Mouse (Mus musculus): ENCODE measurements around the gene Mmel1. TPM values are rescaled to one million over a fixed set of nuclear protein-coding genes. Genes with fewer than 3 reads are reported as not detected.

Gene Mmel1
- polyA plus RNA-seq (2016; fragmentation: Nextera tagmentation; extraction: Ambion mirVana): 0.09 and 0.14 TPM in 2 replicates

DNA sequence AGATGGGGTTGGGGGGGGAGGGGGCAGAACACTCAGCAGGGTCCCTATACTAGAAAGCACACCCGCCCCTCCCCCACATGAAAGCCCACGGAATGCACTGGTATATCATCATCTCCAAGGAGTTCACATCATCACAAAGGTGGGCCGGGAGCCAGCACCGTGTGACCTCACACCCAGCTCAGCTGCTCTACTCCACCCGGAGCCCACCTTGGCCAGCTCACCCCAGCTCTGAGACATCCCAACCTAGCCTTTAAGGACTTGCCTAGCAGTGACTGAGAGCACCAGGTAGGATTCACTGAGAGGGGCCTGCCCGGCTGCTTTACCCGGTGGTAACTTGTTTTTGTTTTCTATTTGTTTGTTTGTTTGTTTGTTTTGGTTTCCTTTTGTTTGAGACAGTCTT lies at the start of gene Mmel1:
Gene Mmel1 (plus strand): TSS at position 146 of the 400 bp plus-strand sequence.
- DNase-seq (ENCODE audit: extremely low spot score, low spot score): no peak
- WGBS: 91% methylated on average over 7 of the region's 7 CpGs
- H3K27ac ChIP-seq: no peak within 1 kb of the TSS
- peaks cover 72% of the 10 kb centered on the region for H3K27me3 ChIP-seq (ENCODE audit: poor library complexity, severe bottlenecking)
- peaks cover 44% of the 10 kb centered on the region for H3K4me1 ChIP-seq
- no peaks in the 10 kb centered on the region for H3K9me3 ChIP-seq
- no peaks in the 10 kb centered on the region for H3K36me3 ChIP-seq (replicated peaks)
- H3K4me3 ChIP-seq: no peak within 1 kb of the TSS

DNA sequence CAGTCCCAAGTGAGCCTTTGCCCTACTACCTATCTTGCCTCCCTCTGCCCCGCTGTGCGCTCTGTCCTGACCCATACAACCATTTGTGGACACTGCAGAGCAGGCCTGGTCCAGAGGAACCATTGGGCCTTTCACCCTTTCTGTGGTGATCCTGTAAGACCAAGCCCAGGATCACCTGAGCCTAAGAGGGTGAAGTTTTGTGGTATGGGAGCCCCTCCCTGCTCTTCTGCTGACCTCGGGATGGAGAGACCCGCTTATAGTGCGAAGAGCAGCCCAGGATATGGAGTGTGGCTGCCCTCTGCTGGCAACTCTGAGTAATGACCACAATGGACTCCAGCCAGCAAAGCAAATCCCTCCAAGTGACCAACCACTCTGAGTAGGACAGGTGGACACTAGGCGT lies 43.7 kb upstream of the Mmel1 start:
- 29% methylated on average over 6 of the region's 6 CpGs for WGBS
- peak; percentile 75 for DNase-seq (ENCODE audit: extremely low spot score, low spot score)
- Histone ChIP-seq H3K36me3 (replicated peaks) (no peaks in the 10 kb centered on the region), H3K4me1 (peaks cover 24% of the 10 kb centered on the region), H3K27ac (peak overlapping the region; percentile 40; the same call in 1 of the 2 replicates), H3K9me3 (no peaks in the 10 kb centered on the region), H3K27me3 (ENCODE audit: poor library complexity, severe bottlenecking) (peaks cover 89% of the 10 kb centered on the region), H3K4me3 (no peak overlapping the region)

- Histone ChIP-seq H3K9me3 (no peaks in the 10 kb centered on the region), H3K4me1 (peaks cover 24% of the 10 kb centered on the region), H3K4me3 (no peak overlapping the region), H3K36me3 (replicated peaks) (no peaks in the 10 kb centered on the region), H3K27ac (peak overlapping the region; percentile 40), H3K27me3 (ENCODE audit: poor library complexity, severe bottlenecking) (peaks cover 90% of the 10 kb centered on the region)
- DNase-seq (ENCODE audit: extremely low spot score, low spot score): no peak
- 60% methylated on average over 7 of the region's 7 CpGs for WGBS
Measured at GRCm38 (mm10) chr4:154826224-154826623, 43.2 kb upstream of the Mmel1 start.

- Histone ChIP-seq H3K9me3 (no peaks in the 10 kb centered on the region), H3K27ac (no peak overlapping the region), H3K36me3 (replicated peaks) (no peaks in the 10 kb centered on the region), H3K4me3 (no peak overlapping the region), H3K27me3 (ENCODE audit: poor library complexity, severe bottlenecking) (peaks cover 88% of the 10 kb centered on the region), H3K4me1 (peaks cover 29% of the 10 kb centered on the region)
- DNase-seq (ENCODE audit: extremely low spot score, low spot score): no peak
- WGBS: 87% methylated on average over 7 of the region's 7 CpGs
Measured at GRCm38 (mm10) chr4:154827181-154827580, 42.2 kb upstream of the Mmel1 start.

- no peak overlapping the region for H3K4me3 ChIP-seq
- H3K9me3 ChIP-seq: no peaks in the 10 kb centered on the region
- H3K27ac ChIP-seq: no peak overlapping the region; the same call in 1 of the 2 replicates
- no peak for DNase-seq (ENCODE audit: extremely low spot score, low spot score)
- H3K27me3 ChIP-seq (ENCODE audit: poor library complexity, severe bottlenecking): peaks cover 91% of the 10 kb centered on the region
- peaks cover 35% of the 10 kb centered on the region for H3K4me1 ChIP-seq
- 66% methylated on average over 10 of the region's 10 CpGs for WGBS
- no peaks in the 10 kb centered on the region for H3K36me3 ChIP-seq (replicated peaks)
Measured at GRCm38 (mm10) chr4:154827861-154828610, 41.3 kb upstream of the Mmel1 start.

GRCm38 (mm10) chr4:154831915-154832573 lies 37.3 kb upstream of the Mmel1 start:
- WGBS: 60% methylated on average over 9 of the region's 9 CpGs
- peaks cover 92% of the 10 kb centered on the region for H3K27me3 ChIP-seq (ENCODE audit: poor library complexity, severe bottlenecking)
- H3K9me3 ChIP-seq: no peaks in the 10 kb centered on the region
- H3K27ac ChIP-seq: no peak overlapping the region
- DNase-seq (ENCODE audit: extremely low spot score, low spot score): no peak
- H3K36me3 ChIP-seq (replicated peaks): no peaks in the 10 kb centered on the region
- H3K4me3 ChIP-seq: no peak overlapping the region
- H3K4me1 ChIP-seq: peaks cover 40% of the 10 kb centered on the region

- 78% methylated on average over 7 of the region's 7 CpGs for WGBS
- Histone ChIP-seq H3K27me3 (ENCODE audit: poor library complexity, severe bottlenecking) (peaks cover 87% of the 10 kb centered on the region), H3K36me3 (replicated peaks) (no peaks in the 10 kb centered on the region), H3K4me1 (peaks cover 47% of the 10 kb centered on the region), H3K27ac (no peak overlapping the region), H3K4me3 (no peak overlapping the region), H3K9me3 (no peaks in the 10 kb centered on the region)
- no peak for DNase-seq (ENCODE audit: extremely low spot score, low spot score)
Measured at GRCm38 (mm10) chr4:154836183-154836915, 33.0 kb upstream of the Mmel1 start.

- Histone ChIP-seq H3K36me3 (replicated peaks) (no peaks in the 10 kb centered on the region), H3K4me1 (peaks cover 43% of the 10 kb centered on the region), H3K27ac (no peak within 1 kb of the TSS), H3K27me3 (ENCODE audit: poor library complexity, severe bottlenecking) (peaks cover 81% of the 10 kb centered on the region), H3K9me3 (no peaks in the 10 kb centered on the region), H3K4me3 (no peak within 1 kb of the TSS)
- peak; percentile 66 for DNase-seq (ENCODE audit: extremely low spot score, low spot score)
- 47% methylated on average over 2 of the region's 2 CpGs for WGBS
Measured at GRCm38 (mm10) chr4:154837170-154837569, 32.2 kb upstream of the Mmel1 start, which contains the start of gene Ttc34. TSS of gene Ttc34 (plus strand) at chr4:154837459.

- H3K9me3 ChIP-seq: no peaks in the 10 kb centered on the region
- peaks cover 66% of the 10 kb centered on the region for H3K27me3 ChIP-seq (ENCODE audit: poor library complexity, severe bottlenecking)
- 0 out of 2 replicates have a peak overlapping the region, but pooled peaks have one; percentile 22 for H3K27ac ChIP-seq
- H3K36me3 ChIP-seq (replicated peaks): no peaks in the 10 kb centered on the region
- H3K4me3 ChIP-seq: no peak overlapping the region
- no peak for DNase-seq (ENCODE audit: extremely low spot score, low spot score)
- H3K4me1 ChIP-seq: peaks cover 30% of the 10 kb centered on the region
- WGBS: 87% methylated on average over 13 of the region's 13 CpGs
Measured at GRCm38 (mm10) chr4:154838741-154839140, 30.6 kb upstream of the Mmel1 start.

DNA sequence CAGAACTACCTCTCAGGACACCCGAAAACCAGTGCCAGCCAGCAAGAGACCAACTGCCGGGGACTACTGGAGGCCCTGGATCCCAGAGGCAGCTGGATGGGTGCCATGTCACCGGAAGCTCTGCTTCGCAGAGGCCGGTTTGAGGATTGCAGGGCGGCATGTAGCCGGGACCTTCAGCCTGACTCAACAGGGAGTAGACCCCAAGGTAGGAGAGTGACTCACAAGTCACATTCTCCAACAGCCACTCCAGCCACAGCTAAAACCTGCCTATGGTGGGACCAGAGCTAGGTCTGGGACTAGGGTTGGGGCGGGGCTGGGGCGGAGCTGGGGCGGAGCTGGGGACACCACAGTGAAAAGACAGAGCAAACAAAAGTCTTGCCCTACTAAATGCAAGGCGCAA lies 30.0 kb upstream of the Mmel1 start:
- no peak for DNase-seq (ENCODE audit: extremely low spot score, low spot score)
- WGBS: 51% methylated on average over 11 of the region's 11 CpGs
- H3K27ac ChIP-seq: 0 out of 2 replicates have a peak overlapping the region, but pooled peaks have one; percentile 22
- H3K9me3 ChIP-seq: no peaks in the 10 kb centered on the region
- no peaks in the 10 kb centered on the region for H3K36me3 ChIP-seq (replicated peaks)
- H3K27me3 ChIP-seq (ENCODE audit: poor library complexity, severe bottlenecking): peaks cover 60% of the 10 kb centered on the region
- peaks cover 30% of the 10 kb centered on the region for H3K4me1 ChIP-seq
- H3K4me3 ChIP-seq: no peak overlapping the region

DNA sequence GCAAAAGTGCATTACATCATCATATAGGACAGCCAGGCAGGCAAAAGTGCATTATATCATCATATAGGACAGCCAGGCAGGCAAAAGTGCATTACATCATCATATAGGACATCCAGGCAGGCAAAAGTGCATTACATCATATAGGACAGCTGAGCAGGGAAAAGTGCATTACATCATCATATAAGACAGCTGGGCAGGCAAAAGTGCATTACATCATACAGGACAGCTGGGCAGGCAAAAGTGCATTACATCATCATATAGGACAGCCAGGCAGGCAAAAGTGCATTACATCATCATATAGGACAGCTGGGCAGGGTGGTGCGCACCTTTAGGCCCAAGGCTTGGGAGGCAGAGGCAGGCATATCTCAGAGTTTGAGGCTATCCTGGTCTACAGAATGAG lies 16.7 kb upstream of the Mmel1 start:
- Histone ChIP-seq H3K9me3 (no peaks in the 10 kb centered on the region), H3K27ac (no peak overlapping the region), H3K4me1 (peaks cover 16% of the 10 kb centered on the region), H3K36me3 (replicated peaks) (no peaks in the 10 kb centered on the region), H3K27me3 (ENCODE audit: poor library complexity, severe bottlenecking) (peaks cover 51% of the 10 kb centered on the region), H3K4me3 (no peak overlapping the region)
- no peak for DNase-seq (ENCODE audit: extremely low spot score, low spot score)
- WGBS: 90% methylated on average over 1 of the region's 1 CpGs

GRCm38 (mm10) chr4:154853881-154854280 lies 15.5 kb upstream of the Mmel1 start:
- H3K27me3 ChIP-seq (ENCODE audit: poor library complexity, severe bottlenecking): peaks cover 63% of the 10 kb centered on the region
- H3K36me3 ChIP-seq (replicated peaks): no peaks in the 10 kb centered on the region
- peaks cover 16% of the 10 kb centered on the region for H3K4me1 ChIP-seq
- DNase-seq (ENCODE audit: extremely low spot score, low spot score): no peak
- no peaks in the 10 kb centered on the region for H3K9me3 ChIP-seq
- H3K27ac ChIP-seq: no peak overlapping the region
- H3K4me3 ChIP-seq: no peak overlapping the region
- 85% methylated on average over 4 of the region's 4 CpGs for whole genome bisulfite sequencing
